Mouse (Mus musculus) ovary, postnatal 36 days (tissue): ENCODE measurements around the gene Rexo5.

Source experiments
- DNase-seq: peaks from one replicate; pipeline ENCODE4 v3.0.0; 2022; ENCODE audit warnings: low spot score, mixed read lengths

Gene Rexo5

DNA sequence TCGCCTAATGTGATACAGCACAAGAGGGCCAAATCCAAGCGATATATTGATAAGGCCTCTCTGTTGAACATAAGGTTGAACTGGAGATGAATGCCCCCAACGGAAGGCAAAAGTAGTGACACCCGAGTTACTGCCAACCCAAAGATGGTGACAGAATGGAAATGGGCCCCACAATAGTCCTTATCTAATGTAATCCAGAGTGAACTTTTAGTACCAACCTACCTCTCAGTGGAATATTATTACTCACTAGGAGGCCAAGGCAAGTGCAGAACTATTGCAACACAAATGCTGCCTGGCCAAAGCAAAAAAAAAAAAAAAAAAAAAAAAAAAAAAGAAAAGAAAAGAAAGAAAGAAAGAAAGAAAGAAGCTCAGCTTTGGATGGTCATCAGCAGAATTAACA lies 98.9 kb downstream of the Rexo5 start:
- no peak for DNase-seq

DNA sequence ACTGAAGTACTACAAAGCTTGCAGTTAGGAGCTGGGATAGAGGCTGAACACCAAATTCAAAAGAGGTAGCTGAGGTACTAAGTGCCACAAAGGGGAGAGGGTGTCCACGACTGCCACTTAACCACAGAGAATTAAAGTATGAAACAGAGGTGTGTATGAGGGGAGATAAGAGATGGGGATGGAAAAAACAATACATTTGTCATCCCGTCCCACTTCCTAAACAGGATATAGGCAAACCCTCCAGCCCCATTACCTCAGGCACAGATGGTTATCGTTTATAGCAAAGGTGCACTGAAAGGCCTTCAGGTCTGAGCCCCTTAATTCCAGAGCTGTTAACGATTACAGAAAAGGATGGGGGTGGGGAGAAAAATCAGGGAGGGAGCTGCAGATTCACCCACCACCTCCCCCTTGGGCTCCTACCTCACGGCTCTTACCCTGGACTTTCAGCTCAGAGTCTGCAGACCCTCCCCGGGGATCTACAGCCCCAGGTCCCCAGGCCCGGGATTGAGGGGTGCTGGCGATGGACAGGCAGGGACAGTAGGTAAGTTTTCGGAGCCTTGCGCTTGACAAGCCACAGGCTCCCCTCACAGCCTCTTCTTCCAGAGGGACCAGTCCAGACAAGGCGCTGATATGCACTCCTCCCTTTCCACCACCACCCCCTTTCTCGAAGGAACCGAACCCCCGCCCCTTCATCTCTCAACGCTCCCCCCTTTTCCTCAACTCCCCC lies 101.2 kb downstream of the Rexo5 start:
- DNase-seq: no peak

DNA sequence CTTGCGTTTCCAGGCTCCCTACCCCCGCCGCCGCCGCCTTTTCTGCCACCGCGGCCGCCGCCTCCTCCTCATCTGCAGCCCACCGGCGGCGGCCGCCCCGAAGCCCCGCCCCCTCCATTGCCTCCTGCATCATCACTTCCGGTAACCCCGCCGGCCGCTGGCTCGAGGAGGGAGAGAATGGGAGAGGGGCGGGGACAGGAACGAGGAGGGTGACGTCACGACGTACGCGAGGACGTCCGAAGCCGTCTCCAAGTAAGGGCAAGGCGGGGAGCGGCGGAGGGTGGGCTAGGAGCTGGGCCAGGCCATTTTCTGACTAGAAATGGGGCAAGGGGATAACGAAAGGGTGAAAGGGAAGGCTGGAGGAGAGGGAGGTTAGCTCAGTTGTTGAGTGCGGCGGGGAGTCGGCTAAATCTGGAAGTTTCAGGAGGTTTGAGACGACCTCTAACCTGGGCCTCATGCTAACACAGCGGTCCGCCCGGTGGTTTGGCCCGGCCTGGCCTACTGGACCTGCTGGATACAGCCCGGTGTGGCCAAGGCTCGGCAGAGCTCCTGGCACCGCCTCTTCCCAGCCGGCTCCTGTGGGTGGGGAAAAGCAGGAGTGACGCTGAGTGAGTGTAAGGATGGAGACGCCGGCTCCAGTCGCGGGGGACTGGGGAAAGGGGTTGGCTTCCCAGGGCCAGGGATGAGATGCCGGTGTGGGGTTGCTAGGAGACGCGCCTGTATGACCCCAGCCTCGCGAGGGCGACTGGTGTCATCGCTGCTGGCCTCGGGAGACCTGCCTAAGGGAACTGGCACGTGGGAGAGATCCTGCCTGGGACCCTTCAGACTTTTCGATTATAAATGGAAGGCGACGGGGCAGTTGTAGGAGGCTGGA lies 102.1 kb downstream of the Rexo5 start, which contains the start of the genes Lyrm1 and Dcun1d3:
Gene Lyrm1, plus strand, starts transcription at position 223 of the 874 bp plus-strand sequence.
Gene Dcun1d3, minus strand, starts transcription at position 660 of the 874 bp plus-strand sequence.
- peak; percentile 97 for DNase-seq

DNA sequence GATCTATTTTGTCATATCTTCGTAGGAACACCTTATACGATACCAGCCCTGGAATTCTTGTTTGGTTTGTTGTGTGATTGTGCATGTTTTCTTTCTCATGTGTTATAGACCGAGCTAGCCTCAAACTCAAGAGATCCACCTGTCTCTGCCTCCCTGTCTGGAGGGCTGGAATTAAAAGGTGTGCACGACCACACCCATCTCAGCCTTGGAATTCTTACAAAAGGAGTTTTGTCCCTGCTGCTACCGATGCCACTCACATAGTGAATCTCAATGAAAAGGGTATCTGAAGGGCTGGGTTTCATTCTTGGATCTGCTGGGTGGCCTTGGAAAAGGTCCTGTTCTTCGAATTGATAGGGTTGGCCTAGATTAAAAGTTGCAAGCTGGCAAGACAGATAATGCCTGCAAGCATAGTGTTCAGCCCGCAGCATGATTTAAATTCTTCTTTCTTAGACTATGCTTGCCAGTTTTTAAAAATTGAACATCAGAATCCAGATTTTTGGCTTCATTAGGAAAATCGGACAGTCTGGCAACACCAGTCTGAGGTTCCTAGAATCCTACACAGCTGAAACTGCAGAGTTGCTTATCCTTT lies 103.8 kb downstream of the Rexo5 start:
- no peak for DNase-seq

DNA sequence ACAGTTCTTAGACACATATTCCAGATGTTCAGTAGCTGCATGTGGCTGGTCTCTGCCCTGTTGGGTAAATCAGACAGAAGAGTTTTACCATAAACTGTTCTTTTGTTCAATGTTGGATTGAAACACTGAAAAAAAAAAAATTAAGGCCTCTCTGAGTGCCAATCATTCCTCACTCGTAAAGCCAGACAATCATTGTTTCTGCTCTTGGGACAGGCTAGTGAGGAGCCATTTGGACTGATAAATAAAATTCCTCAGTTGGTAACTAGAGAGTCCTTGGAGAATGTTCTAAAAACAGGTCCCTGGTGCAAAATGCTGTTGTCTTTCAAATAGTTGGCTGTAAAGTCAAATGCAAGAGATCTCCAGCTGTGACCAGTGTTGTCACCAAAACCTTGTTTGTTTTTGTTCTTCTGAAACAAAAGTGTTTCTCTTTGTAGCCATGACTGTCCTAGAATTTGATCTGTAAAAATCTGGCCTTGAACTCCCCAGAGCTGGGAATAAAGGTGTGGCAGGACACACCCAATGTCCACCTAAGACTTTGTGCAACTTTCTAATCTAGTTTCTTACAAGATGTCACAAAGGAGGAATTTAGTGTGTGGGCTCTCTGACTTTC lies 104.5 kb downstream of the Rexo5 start:
- DNase-seq: no peak
